Mouse (Mus musculus) embryonic facial prominence, embryonic 14.5 days (tissue): ENCODE results near the gene Bloc1s2. TPM values are rescaled to one million over a fixed set of nuclear protein-coding genes. Genes with fewer than 3 reads are reported as not detected.

ENCODE experiments used
- ATAC-seq: fragments of 200-750 bp; cut with Nextera tagmentation; 2 replicates; pipeline ENCODE4 v1.8.0; 2017; ENCODE audit warnings: low read depth, moderate number of reproducible peaks, moderate TSS enrichment
- DNase-seq: peaks from one replicate; pipeline ENCODE4 v3.0.0-alpha.2; 2015; ENCODE audit warnings: low spot score
- H3K27ac ChIP-seq: fragments of 300-500 bp; sonication (generic); replicated peaks from 2 replicates; pipeline ENCODE4 v1.5.1; 2014; ENCODE audit warnings: low read depth, mild to moderate bottlenecking, low read length, moderate library complexity
- H3K27me3 ChIP-seq: fragments of 300-500 bp; sonication (generic); replicated peaks from 2 replicates; pipeline ENCODE4 v1.6.1; 2014; ENCODE audit warnings: low read length; ENCODE audit not compliant: control insufficient read depth, insufficient read depth
- H3K36me3 ChIP-seq: fragments of 300-500 bp; sonication (generic); 2 replicates; pipeline ENCODE4 v1.6.1; 2014; ENCODE audit warnings: low read length, mixed read lengths; ENCODE audit not compliant: control insufficient read depth, insufficient read depth
- H3K4me1 ChIP-seq: fragments of 300-500 bp; sonication (generic); 2 replicates; pipeline ENCODE4 v1.6.1; 2014; ENCODE audit warnings: antibody characterized with exemption, low read length; ENCODE audit not compliant: control insufficient read depth, insufficient read depth
- H3K4me2 ChIP-seq: fragments of 300-500 bp; sonication (generic); 2 replicates; pipeline ENCODE4 v1.6.1; 2014; ENCODE audit warnings: low read depth, mild to moderate bottlenecking, low read length, moderate library complexity, mixed read lengths
- H3K4me3 ChIP-seq: fragments of 300-500 bp; sonication (generic); 2 replicates; pipeline ENCODE4 v1.5.1; 2014; ENCODE audit warnings: low read depth, mild to moderate bottlenecking, low read length
- H3K9ac ChIP-seq: fragments of 300-500 bp; sonication (generic); 2 replicates; pipeline ENCODE4 v1.6.1; 2014; ENCODE audit warnings: low read depth, mild to moderate bottlenecking, low read length, moderate library complexity, mixed read lengths
- H3K9me3 ChIP-seq: fragments of 300-500 bp; sonication (generic); 2 replicates; pipeline ENCODE4 v1.6.1; 2016; ENCODE audit warnings: low read length; ENCODE audit not compliant: control insufficient read depth
- WGBS: fragments of 180-500 bp; shearing (Covaris S2); extraction: QIAGEN DNeasy Blood & Tissue Kit; methylation state at CpG from one replicate; pipeline ENCODE4 v1.1.7; 2014; 5-methylcytosine and 5-hydroxymethylcytosine counted together
- polyA plus RNA-seq: library from polyadenylated mRNA; unstranded; fragments of >200 nt; fragmentation: Nextera tagmentation; extraction: Ambion mirVana; gene quantifications from 2 replicates; pipeline ENCODE4 v1.2.1, GENCODE M21; 2014

The Bloc1s2 gene
- polyA plus RNA-seq, 1 experiment from 2014 or later: 79.6 TPM

GRCm38 (mm10) chr19:44117793-44118192 is 28.5 kb downstream of the Bloc1s2 start:
- Histone ChIP-seq H3K27me3 (no peaks in the 10 kb centered on the region), H3K9ac (no peak overlapping the region), H3K4me1 (no peaks in the 10 kb centered on the region), H3K36me3 (peaks cover 90% of the 10 kb centered on the region), H3K27ac (no peak overlapping the region), H3K4me3 (no peak overlapping the region), H3K9me3 (no peaks in the 10 kb centered on the region), H3K4me2 (no peak overlapping the region)
- ATAC-seq (no peak), DNase-seq (no peak)

GRCm38 (mm10) chr19:44111706-44112105 is 34.5 kb downstream of the Bloc1s2 start:
- Histone ChIP-seq H3K27ac (no peak overlapping the region), H3K4me1 (peaks cover 6% of the 10 kb centered on the region; the same call in 1 of the 2 replicates), H3K9ac (no peak overlapping the region), H3K4me2 (no peak overlapping the region), H3K27me3 (no peaks in the 10 kb centered on the region), H3K36me3 (peaks cover 58% of the 10 kb centered on the region), H3K9me3 (no peaks in the 10 kb centered on the region), H3K4me3 (no peak overlapping the region)
- WGBS: 63% methylated on average over 7 of the region's 7 CpGs
- DNase-seq (peak; percentile 6), ATAC-seq (no peak)

GRCm38 (mm10) chr19:44110356-44110755 is 35.9 kb downstream of the Bloc1s2 start:
- 85% methylated on average over 9 of the region's 9 CpGs for WGBS
- H3K27me3 ChIP-seq: no peaks in the 10 kb centered on the region
- H3K9ac ChIP-seq: no peak overlapping the region
- no peaks in the 10 kb centered on the region for H3K9me3 ChIP-seq
- no peak overlapping the region for H3K27ac ChIP-seq
- no peak overlapping the region for H3K4me3 ChIP-seq
- DNase-seq (no peak), ATAC-seq (no peak)
- peaks cover 49% of the 10 kb centered on the region for H3K36me3 ChIP-seq
- peaks cover 10% of the 10 kb centered on the region; the same call in 1 of the 2 replicates for H3K4me1 ChIP-seq
- no peak overlapping the region for H3K4me2 ChIP-seq

- Histone ChIP-seq H3K4me2 (no peak overlapping the region), H3K9me3 (no peaks in the 10 kb centered on the region), H3K27ac (no peak overlapping the region), H3K9ac (no peak overlapping the region), H3K4me1 (peaks cover 10% of the 10 kb centered on the region; the same call in 1 of the 2 replicates), H3K4me3 (no peak overlapping the region), H3K36me3 (peaks cover 36% of the 10 kb centered on the region), H3K27me3 (no peaks in the 10 kb centered on the region)
- ATAC-seq (no peak), DNase-seq (no peak)
Observed at GRCm38 (mm10) chr19:44108996-44109395, 37.2 kb downstream of the Bloc1s2 start.

GRCm38 (mm10) chr19:44107661-44108521 is 38.4 kb downstream of the Bloc1s2 start:
- H3K4me2 ChIP-seq: peak overlapping the region; percentile 70
- WGBS: 29% methylated on average over 22 of the region's 22 CpGs
- no peak overlapping the region for H3K27ac ChIP-seq
- DNase-seq (no peak), ATAC-seq (0 out of 2 replicates have a peak, but pooled peaks have one; percentile 13)
- H3K36me3 ChIP-seq: peaks cover 27% of the 10 kb centered on the region
- peak overlapping the region; percentile 88 for H3K4me3 ChIP-seq
- H3K9me3 ChIP-seq: no peaks in the 10 kb centered on the region
- H3K9ac ChIP-seq: peak overlapping the region; percentile 95
- H3K27me3 ChIP-seq: no peaks in the 10 kb centered on the region
- peaks cover 10% of the 10 kb centered on the region; the same call in 1 of the 2 replicates for H3K4me1 ChIP-seq

- ATAC-seq (peak; percentile 99), DNase-seq (peak; percentile 98)
- Histone ChIP-seq H3K27me3 (no peaks in the 10 kb centered on the region), H3K27ac (0 out of 2 replicates have a peak within 1 kb of the TSS, but pooled peaks have one; percentile 50), H3K36me3 (peaks cover 21% of the 10 kb centered on the region), H3K4me1 (peaks cover 10% of the 10 kb centered on the region; the same call in 1 of the 2 replicates), H3K4me2 (peak within 1 kb of the TSS; percentile 70), H3K4me3 (peak within 1 kb of the TSS; percentile 88), H3K9me3 (no peaks in the 10 kb centered on the region), H3K9ac (peak within 1 kb of the TSS; percentile 95)
- WGBS: under 1% methylated on average over 48 of the region's 67 CpGs
Observed at GRCm38 (mm10) chr19:44106831-44107660, 39.2 kb downstream of the Bloc1s2 start, which contains the start of gene Chuk. Chuk (minus strand) TSS chr19:44107480.

- no peak for ATAC-seq
- Histone ChIP-seq H3K4me3 (no peak overlapping the region), H3K27me3 (no peaks in the 10 kb centered on the region), H3K9me3 (no peaks in the 10 kb centered on the region), H3K4me2 (no peak overlapping the region), H3K4me1 (peaks cover 10% of the 10 kb centered on the region; the same call in 1 of the 2 replicates), H3K36me3 (peaks cover 20% of the 10 kb centered on the region; the same call in 1 of the 2 replicates), H3K27ac (no peak overlapping the region), H3K9ac (no peak overlapping the region)
- DNase-seq: no peak
- 97% methylated on average over 1 of the region's 1 CpGs for WGBS
Observed at GRCm38 (mm10) chr19:44104393-44104792, 41.9 kb downstream of the Bloc1s2 start.

GRCm38 (mm10) chr19:44103001-44103400 is 43.2 kb downstream of the Bloc1s2 start:
- H3K4me1 ChIP-seq: peaks cover 6% of the 10 kb centered on the region; the same call in 1 of the 2 replicates
- no peak overlapping the region for H3K4me3 ChIP-seq
- H3K27me3 ChIP-seq: no peaks in the 10 kb centered on the region
- peaks cover 29% of the 10 kb centered on the region for H3K36me3 ChIP-seq
- H3K4me2 ChIP-seq: no peak overlapping the region
- DNase-seq (no peak), ATAC-seq (no peak)
- no peaks in the 10 kb centered on the region for H3K9me3 ChIP-seq
- WGBS: 90% methylated on average over 3 of the region's 3 CpGs
- H3K9ac ChIP-seq: no peak overlapping the region
- no peak overlapping the region for H3K27ac ChIP-seq
